Mouse (Mus musculus): Measurements from ENCODE around the gene Fam98a. TPM values are rescaled to one million over a fixed set of nuclear protein-coding genes. Genes with fewer than 3 reads are reported as not detected.

Gene Fam98a
- 8.4 and 8.8 TPM in 2 replicates for polyA plus RNA-seq (2014; fragmentation: Nextera tagmentation; extraction: Ambion mirVana)

- no peak within 1 kb of the TSS for H3K27ac ChIP-seq (ENCODE audit: low read depth, low read length)
Measured at GRCm38 (mm10) chr17:75551512-75552400, at the start of gene Fam98a. Gene Fam98a (minus strand): TSS chr17:75551946.

GRCm38 (mm10) chr17:75598652-75599051, 46.9 kb upstream of the Fam98a start:
- ATAC-seq (replicated peaks; ENCODE audit: low FRiP score): no peak
- Histone ChIP-seq H3K36me3 (ENCODE audit: control insufficient read depth, insufficient read depth, low read length) (no peaks in the 10 kb centered on the region), H3K4me3 (ENCODE audit: low read depth, low read length) (no peak overlapping the region), H3K27me3 (ENCODE audit: control insufficient read depth, insufficient read depth, low read length) (no peaks in the 10 kb centered on the region), H3K4me1 (replicated peaks; ENCODE audit: control insufficient read depth, insufficient read depth, low read length) (no peaks in the 10 kb centered on the region), H3K9me3 (ENCODE audit: control insufficient read depth, low read length) (no peaks in the 10 kb centered on the region), H3K9ac (ENCODE audit: low read length) (no peak overlapping the region), H3K4me2 (ENCODE audit: low read depth, low read length, severe bottlenecking) (no peak overlapping the region), H3K27ac (ENCODE audit: low read depth, low read length) (no peak overlapping the region)
- 83% methylated on average over 3 of the region's 3 CpGs for WGBS
- no peak for DNase-seq (ENCODE audit: low spot score)

More at GRCm38 (mm10) chr17:75551512-75552400, at the start of gene Fam98a:
- Histone ChIP-seq H3K36me3 (ENCODE audit: control insufficient read depth, insufficient read depth, low read length) (no peaks in the 10 kb centered on the region), H3K4me2 (ENCODE audit: low read depth, low read length, severe bottlenecking) (peak within 1 kb of the TSS; percentile 52), H3K4me1 (replicated peaks; ENCODE audit: control insufficient read depth, insufficient read depth, low read length) (no peaks in the 10 kb centered on the region), H3K9me3 (ENCODE audit: control insufficient read depth, low read length) (no peaks in the 10 kb centered on the region), H3K27me3 (ENCODE audit: control insufficient read depth, insufficient read depth, low read length) (no peaks in the 10 kb centered on the region), H3K4me3 (ENCODE audit: low read depth, low read length) (peak within 1 kb of the TSS; percentile 79), H3K9ac (ENCODE audit: low read length) (peak within 1 kb of the TSS; percentile 79)
- ATAC-seq (replicated peaks; ENCODE audit: low FRiP score): peak; percentile 98
- WGBS: under 1% methylated on average over 56 of the region's 56 CpGs
- peak; percentile 99 for DNase-seq (ENCODE audit: low spot score)

GRCm38 (mm10) chr17:75582738-75583137, 31.0 kb upstream of the Fam98a start:
- ATAC-seq (replicated peaks; ENCODE audit: low FRiP score) (no peak), DNase-seq (ENCODE audit: low spot score) (no peak)
- WGBS: 77% methylated on average over 1 of the region's 1 CpGs

GRCm38 (mm10) chr17:75575608-75576007, 23.9 kb upstream of the Fam98a start:
- Histone ChIP-seq H3K27me3 (ENCODE audit: control insufficient read depth, insufficient read depth, low read length) (no peaks in the 10 kb centered on the region), H3K4me1 (replicated peaks; ENCODE audit: control insufficient read depth, insufficient read depth, low read length) (no peaks in the 10 kb centered on the region), H3K9ac (ENCODE audit: low read length) (no peak overlapping the region), H3K27ac (ENCODE audit: low read depth, low read length) (no peak overlapping the region), H3K9me3 (ENCODE audit: control insufficient read depth, low read length) (no peaks in the 10 kb centered on the region), H3K4me2 (ENCODE audit: low read depth, low read length, severe bottlenecking) (no peak overlapping the region), H3K36me3 (ENCODE audit: control insufficient read depth, insufficient read depth, low read length) (no peaks in the 10 kb centered on the region), H3K4me3 (ENCODE audit: low read depth, low read length) (no peak overlapping the region)
- ATAC-seq (replicated peaks; ENCODE audit: low FRiP score) (no peak), DNase-seq (ENCODE audit: low spot score) (no peak)
- 88% methylated on average over 7 of the region's 7 CpGs for WGBS

More at GRCm38 (mm10) chr17:75582738-75583137, 31.0 kb upstream of the Fam98a start:
- no peak overlapping the region for H3K27ac ChIP-seq (ENCODE audit: low read depth, low read length)
- H3K27me3 ChIP-seq (ENCODE audit: control insufficient read depth, insufficient read depth, low read length): no peaks in the 10 kb centered on the region
- no peaks in the 10 kb centered on the region for H3K9me3 ChIP-seq (ENCODE audit: control insufficient read depth, low read length)
- H3K9ac ChIP-seq (ENCODE audit: low read length): no peak overlapping the region
- no peaks in the 10 kb centered on the region for H3K36me3 ChIP-seq (ENCODE audit: control insufficient read depth, insufficient read depth, low read length)
- no peak overlapping the region for H3K4me3 ChIP-seq (ENCODE audit: low read depth, low read length)
- no peak overlapping the region for H3K4me2 ChIP-seq (ENCODE audit: low read depth, low read length, severe bottlenecking)
- H3K4me1 ChIP-seq (replicated peaks; ENCODE audit: control insufficient read depth, insufficient read depth, low read length): no peaks in the 10 kb centered on the region

GRCm38 (mm10) chr17:75558041-75558440, 6.3 kb upstream of the Fam98a start:
- Histone ChIP-seq H3K9me3 (ENCODE audit: control insufficient read depth, low read length) (no peaks in the 10 kb centered on the region; the same call in 1 of the 2 replicates), H3K36me3 (ENCODE audit: control insufficient read depth, insufficient read depth, low read length) (no peaks in the 10 kb centered on the region), H3K9ac (ENCODE audit: low read length) (no peak overlapping the region), H3K4me1 (replicated peaks; ENCODE audit: control insufficient read depth, insufficient read depth, low read length) (no peaks in the 10 kb centered on the region), H3K27ac (ENCODE audit: low read depth, low read length) (no peak overlapping the region), H3K27me3 (ENCODE audit: control insufficient read depth, insufficient read depth, low read length) (no peaks in the 10 kb centered on the region), H3K4me3 (ENCODE audit: low read depth, low read length) (no peak overlapping the region), H3K4me2 (ENCODE audit: low read depth, low read length, severe bottlenecking) (no peak overlapping the region)
- DNase-seq (ENCODE audit: low spot score) (no peak), ATAC-seq (replicated peaks; ENCODE audit: low FRiP score) (no peak)
- 88% methylated on average over 2 of the region's 2 CpGs for whole genome bisulfite sequencing

- DNase-seq (ENCODE audit: low spot score): no peak
- ATAC-seq (replicated peaks; ENCODE audit: low FRiP score): no peak
- Histone ChIP-seq H3K27ac (ENCODE audit: low read depth, low read length) (no peak overlapping the region), H3K4me2 (ENCODE audit: low read depth, low read length, severe bottlenecking) (no peak overlapping the region), H3K9me3 (ENCODE audit: control insufficient read depth, low read length) (no peaks in the 10 kb centered on the region; the same call in 1 of the 2 replicates), H3K4me1 (replicated peaks; ENCODE audit: control insufficient read depth, insufficient read depth, low read length) (no peaks in the 10 kb centered on the region), H3K4me3 (ENCODE audit: low read depth, low read length) (no peak overlapping the region), H3K27me3 (ENCODE audit: control insufficient read depth, insufficient read depth, low read length) (no peaks in the 10 kb centered on the region), H3K9ac (ENCODE audit: low read length) (no peak overlapping the region), H3K36me3 (ENCODE audit: control insufficient read depth, insufficient read depth, low read length) (no peaks in the 10 kb centered on the region)
- WGBS: 40% methylated on average over 3 of the region's 3 CpGs
Measured at GRCm38 (mm10) chr17:75557031-75557430, 5.3 kb upstream of the Fam98a start.

- H3K9ac ChIP-seq (ENCODE audit: low read length): peak overlapping the region; percentile 79
- H3K27ac ChIP-seq (ENCODE audit: low read depth, low read length): no peak overlapping the region
- H3K36me3 ChIP-seq (ENCODE audit: control insufficient read depth, insufficient read depth, low read length): no peaks in the 10 kb centered on the region
- peak; percentile 1 for ATAC-seq (replicated peaks; ENCODE audit: low FRiP score)
- DNase-seq (ENCODE audit: low spot score): no peak
- H3K4me3 ChIP-seq (ENCODE audit: low read depth, low read length): peak overlapping the region; percentile 79
- peak overlapping the region; percentile 52 for H3K4me2 ChIP-seq (ENCODE audit: low read depth, low read length, severe bottlenecking)
- no peaks in the 10 kb centered on the region for H3K27me3 ChIP-seq (ENCODE audit: control insufficient read depth, insufficient read depth, low read length)
- WGBS: 44% methylated on average over 11 of the region's 11 CpGs
- H3K9me3 ChIP-seq (ENCODE audit: control insufficient read depth, low read length): no peaks in the 10 kb centered on the region
- H3K4me1 ChIP-seq (replicated peaks; ENCODE audit: control insufficient read depth, insufficient read depth, low read length): no peaks in the 10 kb centered on the region
Measured at GRCm38 (mm10) chr17:75550771-75551413, 854 bp downstream of the Fam98a start.

GRCm38 (mm10) chr17:75544262-75544661, 7.5 kb downstream of the Fam98a start:
- ATAC-seq (replicated peaks; ENCODE audit: low FRiP score) (no peak), DNase-seq (ENCODE audit: low spot score) (no peak)
- Histone ChIP-seq H3K9ac (ENCODE audit: low read length) (no peak overlapping the region), H3K27me3 (ENCODE audit: control insufficient read depth, insufficient read depth, low read length) (no peaks in the 10 kb centered on the region), H3K27ac (ENCODE audit: low read depth, low read length) (no peak overlapping the region), H3K4me1 (replicated peaks; ENCODE audit: control insufficient read depth, insufficient read depth, low read length) (no peaks in the 10 kb centered on the region), H3K36me3 (ENCODE audit: control insufficient read depth, insufficient read depth, low read length) (no peaks in the 10 kb centered on the region), H3K4me2 (ENCODE audit: low read depth, low read length, severe bottlenecking) (no peak overlapping the region), H3K9me3 (ENCODE audit: control insufficient read depth, low read length) (no peaks in the 10 kb centered on the region), H3K4me3 (ENCODE audit: low read depth, low read length) (no peak overlapping the region)
- WGBS: 89% methylated on average over 7 of the region's 7 CpGs

Data from forebrain, embryonic 11.5 days (tissue).